Comparison of ENCODE assay signal across 8 mouse cellular contexts in genomic region chr12:108792546-108793452, GRCm38 (mm10). TPM values are rescaled to one million over a fixed set of nuclear protein-coding genes. Genes with fewer than 3 reads are reported as not detected.
DNase-seq lines count a peak whose midpoint lies in the region; ATAC-seq lines count a peak whose summit lies in the region.

Yy1 (plus strand) TSS chr12:108792973.

- peak; percentile 88 for ATAC-seq in heart, embryonic 13.5 days (ENCODE audit: extremely low read depth, insufficient number of reproducible peaks, low FRiP score, low TSS enrichment)
- peak; percentile 84 for ATAC-seq in liver, embryonic 12.5 days
- peak; percentile 93 for ATAC-seq in stomach, embryonic 15.5 days (ENCODE audit: insufficient read depth, low FRiP score, low read depth)

- no peaks in the 10 kb centered on the region for H3K9me3 ChIP-seq in heart, embryonic 13.5 days
- no peaks in the 10 kb centered on the region for H3K9me3 ChIP-seq in liver, embryonic 12.5 days (replicated peaks)
- no peaks in the 10 kb centered on the region for H3K9me3 ChIP-seq in stomach, embryonic 15.5 days

- 0 out of 2 replicates have a peak, but pooled peaks cover 7% of the 10 kb centered on the region for H3K36me3 ChIP-seq in heart, embryonic 13.5 days
- peaks cover 14% of the 10 kb centered on the region for H3K36me3 ChIP-seq in liver, embryonic 12.5 days
- no peaks in the 10 kb centered on the region for H3K36me3 ChIP-seq in stomach, embryonic 15.5 days

- peak within 1 kb of the TSS; percentile 95 for H3K9ac ChIP-seq in heart, embryonic 13.5 days
- H3K9ac ChIP-seq in liver, embryonic 12.5 days: peak within 1 kb of the TSS; percentile 98
- peak within 1 kb of the TSS; percentile 78 for H3K9ac ChIP-seq in stomach, embryonic 15.5 days

- under 1% methylated on average over 89 of the region's 127 CpGs for WGBS in heart, embryonic 13.5 days
- WGBS in liver, embryonic 12.5 days (ENCODE audit: insufficient replicate concordance): under 1% methylated on average over 90 of the region's 127 CpGs
- WGBS in stomach, embryonic 15.5 days: under 1% methylated on average over 77 of the region's 127 CpGs

- H3K27ac ChIP-seq in brown adipose tissue, adult 24 weeks (replicated peaks; ENCODE audit: low read depth, low read length): peak within 1 kb of the TSS; percentile 96
- H3K27ac ChIP-seq in heart, embryonic 13.5 days (replicated peaks): peak within 1 kb of the TSS; percentile 99
- peak within 1 kb of the TSS; percentile 100 for H3K27ac ChIP-seq in liver, embryonic 12.5 days
- peak within 1 kb of the TSS; percentile 99 for H3K27ac ChIP-seq in stomach, embryonic 15.5 days

- H3K4me3 ChIP-seq in brown adipose tissue, adult 24 weeks (ENCODE audit: insufficient read depth, low read depth, low read length): peak within 1 kb of the TSS; percentile 98
- H3K4me3 ChIP-seq in heart, embryonic 13.5 days: peak within 1 kb of the TSS; percentile 96
- peak within 1 kb of the TSS; percentile 99 for H3K4me3 ChIP-seq in liver, embryonic 12.5 days
- H3K4me3 ChIP-seq in stomach, embryonic 15.5 days (replicated peaks): peak within 1 kb of the TSS; percentile 97

- 0 out of 2 replicates have a peak, but pooled peaks cover 2% of the 10 kb centered on the region for H3K4me1 ChIP-seq in brown adipose tissue, adult 24 weeks (ENCODE audit: control insufficient read depth, insufficient read depth, insufficient read length, low read length)
- peaks cover 34% of the 10 kb centered on the region for H3K4me1 ChIP-seq in heart, embryonic 13.5 days
- H3K4me1 ChIP-seq in liver, embryonic 12.5 days: peaks cover 61% of the 10 kb centered on the region
- H3K4me1 ChIP-seq in stomach, embryonic 15.5 days: peaks cover 11% of the 10 kb centered on the region; the same call in 1 of the 2 replicates

- peak; percentile 99 for DNase-seq in CD4-positive, CD25-positive, alpha-beta regulatory T cell, adult 2 months (ENCODE audit: low read depth, low spot score)
- peak; percentile 45 for DNase-seq in fat pad, adult 2 months (ENCODE audit: extremely low read depth, low read depth, low spot score)
- DNase-seq in kidney, postnatal 10 days: peak; percentile 99
- peak; percentile 98 to 99 for DNase-seq in natural killer cell, adult 2 months (ENCODE audit: low spot score in 2 of 2)

- peak within 1 kb of the TSS; percentile 89 for H3K4me2 ChIP-seq in heart, embryonic 13.5 days
- peak within 1 kb of the TSS; percentile 77 for H3K4me2 ChIP-seq in liver, embryonic 12.5 days
- peak within 1 kb of the TSS; percentile 56 for H3K4me2 ChIP-seq in stomach, embryonic 15.5 days

- no peaks in the 10 kb centered on the region for H3K27me3 ChIP-seq in heart, embryonic 13.5 days (replicated peaks)
- no peaks in the 10 kb centered on the region for H3K27me3 ChIP-seq in liver, embryonic 12.5 days (replicated peaks)
- H3K27me3 ChIP-seq in stomach, embryonic 15.5 days (replicated peaks): no peaks in the 10 kb centered on the region

RNA-seq across cellular contexts. Expression of gene Yy1, which starts in this region (rescaled TPM):
- polyA plus RNA-seq in brown adipose tissue, adult 24 weeks (2012; ENCODE audit: insufficient read depth, insufficient read length, missing spikeins): 27.6 and 29.0 TPM in 2 replicates
- polyA plus RNA-seq in heart, embryonic 13.5 days (2015; fragmentation: Nextera tagmentation; extraction: Ambion mirVana): 9.8 and 11.7 TPM in 2 replicates
- polyA plus RNA-seq in liver, embryonic 12.5 days (2016; fragmentation: Nextera tagmentation; extraction: Ambion mirVana): 13.1 and 14.6 TPM in 2 replicates
- 17.0 and 17.9 TPM in 2 replicates for polyA plus RNA-seq in stomach, embryonic 15.5 days (2015; fragmentation: Nextera tagmentation; extraction: Ambion mirVana)

Comparison
In these comparisons a context has a peak if more than half of its experiments do, and no peak if none do; other contexts are left out.
1. Peak in every context shown above with its lines: DNase-seq, ATAC-seq, H3K4me3 ChIP-seq and H3K27ac ChIP-seq.
2. DNase-seq: peak in every context shown above with its lines; median percentile 99 in CD4-positive, CD25-positive, alpha-beta regulatory T cell, adult 2 months; 99 in kidney, postnatal 10 days; 98 in natural killer cell, adult 2 months; 45 in fat pad, adult 2 months.